Mouse (Mus musculus): ENCODE data around the gene Dclk1. TPM values are rescaled to one million over a fixed set of nuclear protein-coding genes. Genes with fewer than 3 reads are reported as not detected.

The Dclk1 gene
- polyA plus RNA-seq, 1 experiment from 2014 or later, result 18.7 TPM

DNA sequence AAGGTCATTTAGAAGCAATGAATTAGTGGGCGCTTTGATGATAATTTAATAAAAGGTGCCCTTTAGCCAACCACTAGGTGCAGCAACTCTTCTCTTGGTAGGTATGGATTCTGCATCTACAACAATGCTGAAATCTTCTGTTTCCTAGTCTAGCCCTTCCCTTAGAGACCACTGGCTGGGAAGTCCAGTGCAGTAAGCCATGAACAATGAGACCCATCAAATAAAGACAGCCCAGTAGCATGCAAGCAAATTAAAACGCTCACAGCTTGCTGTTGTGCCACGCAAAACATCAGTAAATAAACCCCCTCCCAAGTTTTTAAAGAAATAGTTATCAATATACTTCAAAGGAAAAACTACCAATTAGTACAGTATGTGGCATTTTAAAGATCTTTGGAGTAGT is 218.9 kb downstream of the Dclk1 start:
- 56% methylated on average over 3 of the region's 3 CpGs for WGBS
- H3K4me2 ChIP-seq (replicated peaks; ENCODE audit: low read depth, low read length), result peak overlapping the region; percentile 59
- H3K9me3 ChIP-seq (ENCODE audit: control insufficient read depth, low read depth, low read length), result no peaks in the 10 kb centered on the region
- H3K36me3 ChIP-seq (ENCODE audit: control insufficient read depth, insufficient read depth, low read length), result no peaks in the 10 kb centered on the region
- no peaks in the 10 kb centered on the region for H3K27me3 ChIP-seq (ENCODE audit: control insufficient read depth, insufficient read depth, low read length)
- no peak overlapping the region for H3K27ac ChIP-seq (ENCODE audit: low read length)
- H3K9ac ChIP-seq (replicated peaks; ENCODE audit: low read depth, low read length), result no peak overlapping the region
- no peak overlapping the region for H3K4me3 ChIP-seq (ENCODE audit: low read depth, low read length)
- no peak for ATAC-seq (ENCODE audit: insufficient number of reproducible peaks, insufficient read depth, low FRiP score, low read depth)
- H3K4me1 ChIP-seq (ENCODE audit: control insufficient read depth, insufficient read depth, low read length), result 0 out of 2 replicates have a peak, but pooled peaks cover 4% of the 10 kb centered on the region

DNA sequence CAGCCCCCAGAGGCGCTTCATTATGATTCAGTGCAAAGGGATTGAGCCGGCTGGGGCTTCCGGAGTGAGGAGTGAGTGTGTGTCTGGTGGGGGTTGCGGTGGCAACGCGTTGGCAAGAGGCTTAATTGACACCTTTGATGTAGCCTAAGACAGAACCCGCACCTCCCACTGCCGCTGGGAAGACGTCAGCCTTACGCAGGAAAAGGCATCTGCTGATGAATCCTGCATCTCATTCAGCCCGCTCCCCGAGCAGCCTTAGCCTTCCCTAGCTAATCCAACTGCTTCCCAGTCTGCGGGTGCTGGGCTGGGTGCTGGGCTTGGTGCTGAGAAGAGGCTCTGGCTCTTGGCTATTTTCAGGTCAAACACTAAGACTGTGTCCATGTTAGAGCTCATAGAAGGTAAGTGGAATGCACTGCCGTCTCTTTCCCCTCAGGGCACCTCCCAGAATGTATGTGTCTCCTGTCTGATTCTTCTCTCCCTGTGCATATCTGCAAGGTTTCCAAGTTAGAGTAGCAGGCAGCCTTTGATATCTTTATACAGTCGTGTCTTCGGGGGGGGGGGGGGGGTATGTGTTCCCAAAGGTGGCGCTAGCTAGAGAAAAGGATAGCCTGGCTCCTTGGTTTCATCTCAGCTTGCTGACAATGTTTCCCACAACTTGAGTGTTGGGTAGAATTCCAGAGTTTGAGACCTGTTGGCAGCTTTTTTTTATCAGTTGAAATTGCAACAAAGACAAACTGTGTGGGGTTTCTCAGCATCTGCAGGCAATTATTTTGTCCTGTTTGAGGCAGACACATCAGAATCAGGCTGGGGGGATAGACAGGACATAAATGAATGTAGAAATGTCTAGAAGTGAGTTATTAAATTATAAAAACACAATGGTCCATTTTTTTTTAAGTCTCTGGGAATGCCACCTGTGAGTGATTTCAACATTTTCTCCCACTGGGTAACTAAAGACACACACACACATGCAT is 219.8 kb downstream of the Dclk1 start:
- 0 out of 2 replicates have a peak, but pooled peaks cover 4% of the 10 kb centered on the region for H3K4me1 ChIP-seq (ENCODE audit: control insufficient read depth, insufficient read depth, low read length)
- 1% methylated on average over 17 of the region's 17 CpGs for WGBS
- no peak overlapping the region; the same call in 1 of the 2 replicates for H3K9ac ChIP-seq (replicated peaks; ENCODE audit: low read depth, low read length)
- H3K27me3 ChIP-seq (ENCODE audit: control insufficient read depth, insufficient read depth, low read length), result no peaks in the 10 kb centered on the region
- H3K4me2 ChIP-seq (replicated peaks; ENCODE audit: low read depth, low read length), result peak overlapping the region; percentile 59
- no peaks in the 10 kb centered on the region for H3K9me3 ChIP-seq (ENCODE audit: control insufficient read depth, low read depth, low read length)
- H3K4me3 ChIP-seq (ENCODE audit: low read depth, low read length), result peak overlapping the region; percentile 24
- no peak overlapping the region for H3K27ac ChIP-seq (ENCODE audit: low read length)
- H3K36me3 ChIP-seq (ENCODE audit: control insufficient read depth, insufficient read depth, low read length), result no peaks in the 10 kb centered on the region
- no peak; the same call in 1 of the 2 replicates for ATAC-seq (ENCODE audit: insufficient number of reproducible peaks, insufficient read depth, low FRiP score, low read depth)

DNA sequence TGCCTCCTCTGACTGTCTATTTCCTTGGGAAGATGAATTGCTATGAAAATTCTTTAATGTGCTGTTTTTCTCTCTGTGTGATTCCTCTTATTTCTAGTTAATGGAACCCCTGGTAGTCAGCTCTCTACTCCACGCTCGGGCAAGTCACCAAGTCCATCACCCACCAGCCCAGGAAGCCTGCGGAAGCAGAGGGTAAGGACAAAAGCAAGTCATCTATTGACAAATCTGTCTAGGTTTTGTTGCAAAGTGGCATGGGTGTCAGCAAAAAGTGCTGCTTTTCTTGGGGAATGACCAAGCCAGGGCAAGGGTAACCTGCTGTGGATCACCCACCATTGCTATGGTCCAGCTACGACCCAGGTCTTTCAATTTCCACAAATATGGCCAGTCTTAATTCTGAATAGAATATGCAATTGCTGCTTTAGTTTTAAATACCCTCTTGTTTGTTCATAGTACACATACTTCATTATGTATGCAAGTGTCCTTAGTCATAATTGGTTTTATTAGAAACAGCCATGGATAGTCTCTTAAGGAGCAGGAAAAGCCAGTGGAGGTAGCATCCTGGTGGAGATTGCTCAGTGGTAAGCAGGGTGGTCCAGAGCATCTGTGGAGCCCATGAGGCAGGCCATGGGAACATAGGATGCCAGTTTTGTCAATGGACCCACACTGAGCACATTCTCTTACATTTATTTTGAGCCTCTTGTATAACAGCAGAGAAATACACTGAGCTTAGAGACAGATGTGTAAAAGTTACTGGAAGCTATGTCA is 220.9 kb downstream of the Dclk1 start:
- 94% methylated on average over 4 of the region's 4 CpGs for WGBS
- Histone ChIP-seq H3K27ac (ENCODE audit: low read length) (no peak overlapping the region), H3K9me3 (ENCODE audit: control insufficient read depth, low read depth, low read length) (no peaks in the 10 kb centered on the region), H3K4me1 (ENCODE audit: control insufficient read depth, insufficient read depth, low read length) (0 out of 2 replicates have a peak, but pooled peaks cover 4% of the 10 kb centered on the region), H3K27me3 (ENCODE audit: control insufficient read depth, insufficient read depth, low read length) (no peaks in the 10 kb centered on the region), H3K36me3 (ENCODE audit: control insufficient read depth, insufficient read depth, low read length) (no peaks in the 10 kb centered on the region), H3K4me2 (replicated peaks; ENCODE audit: low read depth, low read length) (no peak overlapping the region), H3K9ac (replicated peaks; ENCODE audit: low read depth, low read length) (no peak overlapping the region), H3K4me3 (ENCODE audit: low read depth, low read length) (no peak overlapping the region)
- no peak for ATAC-seq (ENCODE audit: insufficient number of reproducible peaks, insufficient read depth, low FRiP score, low read depth)

DNA sequence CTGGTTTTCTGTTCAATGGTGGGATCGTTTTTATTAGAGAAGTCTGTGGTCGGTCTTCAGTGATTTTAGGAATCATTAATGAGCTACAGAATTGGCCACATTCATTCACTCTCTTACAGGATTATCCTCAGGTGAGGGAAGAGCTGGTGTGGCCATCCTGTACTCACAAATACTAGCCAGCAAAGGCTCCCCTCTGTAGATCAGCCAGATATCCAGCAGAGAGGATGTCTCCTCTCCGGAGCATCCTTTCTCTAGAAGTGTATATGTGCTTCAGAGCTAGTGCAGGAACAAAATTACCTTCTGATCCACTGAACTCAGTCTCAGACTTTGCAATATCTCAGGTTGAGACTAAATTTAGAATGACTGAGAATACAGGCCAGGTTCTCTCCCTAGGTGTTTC is 222.1 kb downstream of the Dclk1 start:
- no peaks in the 10 kb centered on the region for H3K36me3 ChIP-seq (ENCODE audit: control insufficient read depth, insufficient read depth, low read length)
- H3K27me3 ChIP-seq (ENCODE audit: control insufficient read depth, insufficient read depth, low read length), result no peaks in the 10 kb centered on the region
- H3K9me3 ChIP-seq (ENCODE audit: control insufficient read depth, low read depth, low read length), result no peaks in the 10 kb centered on the region
- no peak overlapping the region for H3K27ac ChIP-seq (ENCODE audit: low read length)
- 76% methylated on average over 3 of the region's 3 CpGs for WGBS
- H3K4me2 ChIP-seq (replicated peaks; ENCODE audit: low read depth, low read length), result no peak overlapping the region
- H3K4me1 ChIP-seq (ENCODE audit: control insufficient read depth, insufficient read depth, low read length), result 0 out of 2 replicates have a peak, but pooled peaks cover 4% of the 10 kb centered on the region
- ATAC-seq (ENCODE audit: insufficient number of reproducible peaks, insufficient read depth, low FRiP score, low read depth), result no peak
- no peak overlapping the region for H3K4me3 ChIP-seq (ENCODE audit: low read depth, low read length)
- no peak overlapping the region for H3K9ac ChIP-seq (replicated peaks; ENCODE audit: low read depth, low read length)

DNA sequence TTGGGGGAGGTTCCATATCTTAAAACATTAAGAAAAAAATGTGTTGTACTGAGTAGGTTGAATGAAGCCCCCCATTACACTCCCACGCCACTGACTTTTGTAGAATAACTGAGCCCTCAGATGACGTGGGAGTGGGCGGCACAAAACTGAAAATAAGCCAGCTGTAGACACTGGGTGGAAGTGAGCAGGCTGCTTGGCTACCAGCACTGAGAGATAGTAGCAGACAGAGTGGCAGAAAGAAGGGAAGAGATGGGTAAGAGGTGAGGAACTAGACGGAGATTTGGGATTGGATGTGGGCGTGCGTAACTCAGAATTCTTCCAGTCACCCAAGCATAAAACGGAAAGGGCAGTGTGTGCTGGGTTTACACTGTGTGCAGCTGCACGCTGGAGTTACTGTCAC is 223.6 kb downstream of the Dclk1 start:
- WGBS, result 65% methylated on average over 8 of the region's 8 CpGs
- H3K4me2 ChIP-seq (replicated peaks; ENCODE audit: low read depth, low read length), result no peak overlapping the region

DNA sequence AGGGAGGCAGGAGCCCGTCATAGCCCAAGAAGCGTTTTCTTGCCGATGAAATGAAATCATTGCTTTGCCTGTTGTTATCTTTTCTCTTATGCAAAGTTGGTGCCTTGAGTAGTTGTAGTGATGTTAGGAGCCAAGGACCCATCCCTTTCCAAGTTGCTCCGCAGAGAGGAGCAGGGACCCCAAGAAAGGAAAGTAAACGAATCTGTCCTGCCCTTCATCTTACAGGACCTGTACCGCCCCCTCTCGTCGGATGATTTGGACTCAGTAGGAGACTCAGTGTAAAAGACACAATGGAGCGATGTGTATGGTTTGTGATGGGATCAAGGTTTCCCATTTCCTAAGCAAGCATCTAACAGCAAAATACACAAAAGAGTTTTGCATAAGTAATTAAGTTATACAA is 224.2 kb downstream of the Dclk1 start:
- no peaks in the 10 kb centered on the region for H3K36me3 ChIP-seq (ENCODE audit: control insufficient read depth, insufficient read depth, low read length)

More for the DNA sequence above, 223.6 kb downstream of the Dclk1 start:
- H3K9me3 ChIP-seq (ENCODE audit: control insufficient read depth, low read depth, low read length), result no peaks in the 10 kb centered on the region
- no peaks in the 10 kb centered on the region for H3K27me3 ChIP-seq (ENCODE audit: control insufficient read depth, insufficient read depth, low read length)
- 0 out of 2 replicates have a peak, but pooled peaks cover 4% of the 10 kb centered on the region for H3K4me1 ChIP-seq (ENCODE audit: control insufficient read depth, insufficient read depth, low read length)
- no peaks in the 10 kb centered on the region for H3K36me3 ChIP-seq (ENCODE audit: control insufficient read depth, insufficient read depth, low read length)
- H3K27ac ChIP-seq (ENCODE audit: low read length), result no peak overlapping the region
- no peak overlapping the region for H3K4me3 ChIP-seq (ENCODE audit: low read depth, low read length)
- no peak for ATAC-seq (ENCODE audit: insufficient number of reproducible peaks, insufficient read depth, low FRiP score, low read depth)
- H3K9ac ChIP-seq (replicated peaks; ENCODE audit: low read depth, low read length), result no peak overlapping the region

DNA sequence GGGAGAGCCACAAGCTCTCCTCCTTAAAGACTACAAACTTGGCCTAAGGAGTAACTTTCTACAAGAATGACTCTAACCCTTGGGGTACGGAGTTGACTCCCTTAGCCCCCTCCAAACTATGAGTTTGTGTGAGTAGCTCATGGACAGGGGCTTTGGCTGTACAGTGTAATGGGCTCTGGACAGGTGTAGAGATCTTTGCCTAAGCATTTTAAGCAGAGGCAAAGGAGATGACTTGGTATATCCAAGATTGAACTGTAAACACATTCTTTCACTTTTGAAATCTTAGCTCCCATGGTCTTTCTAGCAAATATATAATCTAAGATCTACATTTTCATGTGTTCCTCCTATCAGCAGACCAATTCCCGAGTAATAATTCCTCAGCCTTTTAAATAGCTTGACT is 229.9 kb downstream of the Dclk1 start, which contains the start of gene Gm21954:
Gene Gm21954 (minus strand): TSS at position 101 of the 400 bp plus-strand sequence.
- no peaks in the 10 kb centered on the region for H3K36me3 ChIP-seq (ENCODE audit: control insufficient read depth, insufficient read depth, low read length)
- ATAC-seq (ENCODE audit: insufficient number of reproducible peaks, insufficient read depth, low FRiP score, low read depth), result no peak
- H3K9me3 ChIP-seq (ENCODE audit: control insufficient read depth, low read depth, low read length), result no peaks in the 10 kb centered on the region
- no peaks in the 10 kb centered on the region for H3K4me1 ChIP-seq (ENCODE audit: control insufficient read depth, insufficient read depth, low read length)
- no peak within 1 kb of the TSS for H3K27ac ChIP-seq (ENCODE audit: low read length)
- H3K4me2 ChIP-seq (replicated peaks; ENCODE audit: low read depth, low read length), result no peak within 1 kb of the TSS
- no peak within 1 kb of the TSS for H3K4me3 ChIP-seq (ENCODE audit: low read depth, low read length)
- H3K27me3 ChIP-seq (ENCODE audit: control insufficient read depth, insufficient read depth, low read length), result no peaks in the 10 kb centered on the region
- H3K9ac ChIP-seq (replicated peaks; ENCODE audit: low read depth, low read length), result no peak within 1 kb of the TSS
- 86% methylated on average over 2 of the region's 2 CpGs for WGBS

More for the DNA sequence above, 224.2 kb downstream of the Dclk1 start:
- H3K4me1 ChIP-seq (ENCODE audit: control insufficient read depth, insufficient read depth, low read length), result 0 out of 2 replicates have a peak, but pooled peaks cover 4% of the 10 kb centered on the region
- H3K4me2 ChIP-seq (replicated peaks; ENCODE audit: low read depth, low read length), result no peak overlapping the region
- H3K27ac ChIP-seq (ENCODE audit: low read length), result no peak overlapping the region
- no peak for ATAC-seq (ENCODE audit: insufficient number of reproducible peaks, insufficient read depth, low FRiP score, low read depth)
- H3K27me3 ChIP-seq (ENCODE audit: control insufficient read depth, insufficient read depth, low read length), result no peaks in the 10 kb centered on the region
- no peak overlapping the region for H3K9ac ChIP-seq (replicated peaks; ENCODE audit: low read depth, low read length)
- H3K9me3 ChIP-seq (ENCODE audit: control insufficient read depth, low read depth, low read length), result no peaks in the 10 kb centered on the region
- no peak overlapping the region for H3K4me3 ChIP-seq (ENCODE audit: low read depth, low read length)
- WGBS, result 68% methylated on average over 9 of the region's 9 CpGs

DNA sequence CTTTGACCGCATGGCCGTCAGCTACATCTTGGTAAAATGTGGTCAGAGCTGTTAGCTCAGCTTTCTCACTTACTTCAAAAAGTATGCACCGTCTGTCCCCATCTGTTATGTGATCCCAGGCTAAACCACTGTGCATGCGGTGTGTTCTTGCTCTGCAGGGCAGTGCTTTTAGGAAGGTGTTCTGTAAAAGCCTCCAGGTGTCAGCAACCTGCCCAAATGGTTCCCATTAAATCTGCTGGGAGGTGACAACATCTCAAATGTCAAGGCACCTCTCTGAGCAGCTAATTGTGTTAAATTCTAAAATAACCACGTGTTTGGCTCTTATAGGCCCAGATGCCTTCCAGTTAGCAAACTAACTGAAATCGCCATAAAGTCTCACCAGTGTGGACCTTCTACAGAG is 231.0 kb downstream of the Dclk1 start:
- Histone ChIP-seq H3K27ac (ENCODE audit: low read length) (no peak overlapping the region), H3K27me3 (ENCODE audit: control insufficient read depth, insufficient read depth, low read length) (no peaks in the 10 kb centered on the region), H3K4me2 (replicated peaks; ENCODE audit: low read depth, low read length) (no peak overlapping the region), H3K4me3 (ENCODE audit: low read depth, low read length) (no peak overlapping the region), H3K9ac (replicated peaks; ENCODE audit: low read depth, low read length) (no peak overlapping the region), H3K4me1 (ENCODE audit: control insufficient read depth, insufficient read depth, low read length) (no peaks in the 10 kb centered on the region), H3K9me3 (ENCODE audit: control insufficient read depth, low read depth, low read length) (no peaks in the 10 kb centered on the region), H3K36me3 (ENCODE audit: control insufficient read depth, insufficient read depth, low read length) (no peaks in the 10 kb centered on the region)
- WGBS, result 62% methylated on average over 6 of the region's 6 CpGs
- ATAC-seq (ENCODE audit: insufficient number of reproducible peaks, insufficient read depth, low FRiP score, low read depth), result no peak
